Mouse (Mus musculus) heart, adult 2 months (tissue): Measurements from ENCODE around the gene Rhd. TPM values are rescaled to one million over a fixed set of nuclear protein-coding genes. Genes with fewer than 3 reads are reported as not detected.

Source experiments
- DNase-seq, 2 experiments: peaks; one replicate each; pipeline ENCODE4 v3.0.0; 2021
- H3K27ac ChIP-seq: fragments of 200-600 bp; 2 replicates; pipeline ENCODE4 v1.8.1; 2022
- H3K27me3 ChIP-seq: fragments of 200-500 bp; 2 replicates; pipeline ENCODE4 v1.6.1; 2012; ENCODE audit warnings: mild to moderate bottlenecking, low read length, inconsistent platforms, mixed read lengths; ENCODE audit not compliant: control insufficient read depth, insufficient read depth
- H3K36me3 ChIP-seq: fragments of 200-500 bp; 2 replicates; pipeline ENCODE4 v1.6.1; 2012; ENCODE audit warnings: low read length, inconsistent platforms; ENCODE audit not compliant: control insufficient read depth, insufficient read depth
- H3K4me1 ChIP-seq: fragments of 200-500 bp; 2 replicates; pipeline ENCODE4 v1.6.1; 2011; ENCODE audit warnings: low read length; ENCODE audit not compliant: control insufficient read depth, insufficient read depth
- H3K4me3 ChIP-seq: fragments of 200-600 bp; 2 replicates; pipeline ENCODE4 v1.8.1; 2022
- H3K79me2 ChIP-seq: fragments of 200-500 bp; replicated peaks from 2 replicates; pipeline ENCODE4 v1.6.1; 2012; ENCODE audit warnings: mild to moderate bottlenecking, inconsistent platforms, low read length, moderate library complexity, mixed read lengths; ENCODE audit not compliant: control insufficient read depth, insufficient read depth
- H3K9ac ChIP-seq: fragments of 200-500 bp; 2 replicates; pipeline ENCODE4 v1.6.1; 2012; ENCODE audit warnings: low read depth, mild to moderate bottlenecking, control low read depth, inconsistent platforms, low read length, mixed read lengths
- CTCF ChIP-seq: fragments of 200-600 bp; IDR thresholded peaks from 2 replicates; pipeline ENCODE4 v1.8.1; 2022; ENCODE audit warnings: antibody characterized with exemption, mild to moderate bottlenecking, moderate library complexity
- EP300 ChIP-seq: fragments of 200-500 bp; IDR thresholded peaks from 2 replicates; pipeline ENCODE4 v1.6.1; 2011; ENCODE audit warnings: low read depth, low read length, control low read depth; ENCODE audit not compliant: insufficient read depth
- POLR2A ChIP-seq: fragments of 200-500 bp; IDR thresholded peaks from 2 replicates; pipeline ENCODE4 v1.6.1; 2011; ENCODE audit warnings: mild to moderate bottlenecking, low read depth, low read length, control low read depth; ENCODE audit not compliant: insufficient read depth
- WGBS: fragments of 180-500 bp; shearing (Covaris S2); methylation state at CpG from one replicate; pipeline ENCODE4 v1.1.7; 2018; 5-methylcytosine and 5-hydroxymethylcytosine counted together
- intact Hi-C: fragments of 180-260 bp; cut with DNase I; formaldehyde crosslinking; loops from one replicate; pipeline ENCODE4 v1.15.1; 2025
- polyA plus RNA-seq: library from polyadenylated mRNA; depleted of rRNA; stranded (reverse); fragments of >200 nt; gene quantifications from 2 replicates; pipeline ENCODE4 v1.2.3, GENCODE M21; 2012
- total RNA-seq, 2 experiments: library from RNA; stranded (reverse); gene quantifications; 2 replicates each; pipeline ENCODE4 v1.2.3; 2021

The Rhd gene
- total and polyA plus RNA-seq, 3 experiments = 3.2 to 6.0 (median 5.7) TPM

- peak overlapping the region; percentile 99 for H3K9ac ChIP-seq
- no peak for TF ChIP-seq EP300
- TF ChIP-seq CTCF = no peak
- TF ChIP-seq POLR2A = no peak
- peak overlapping the region; percentile 94 for H3K27ac ChIP-seq
- H3K4me3 ChIP-seq = peak overlapping the region; percentile 85
- no peak for DNase-seq
- H3K36me3 ChIP-seq = peaks cover 4% of the 10 kb centered on the region; the same call in 1 of the 2 replicates
- H3K27me3 ChIP-seq = no peaks in the 10 kb centered on the region
- H3K79me2 ChIP-seq = no peaks in the 10 kb centered on the region; the same call in none of the 2 replicates
- intact Hi-C loops = loop anchor here (2.0 kb wide), 1 partner anchor 17 kb away; the partner anchor contains the start of gene Syf2
- H3K4me1 ChIP-seq = peaks cover 11% of the 10 kb centered on the region
- WGBS = 1% methylated on average over 43 of the region's 43 CpGs
These were observed 50.0 kb downstream of the Rhd start for GRCm38 (mm10) chr4:134914122-134914863.

DNA sequence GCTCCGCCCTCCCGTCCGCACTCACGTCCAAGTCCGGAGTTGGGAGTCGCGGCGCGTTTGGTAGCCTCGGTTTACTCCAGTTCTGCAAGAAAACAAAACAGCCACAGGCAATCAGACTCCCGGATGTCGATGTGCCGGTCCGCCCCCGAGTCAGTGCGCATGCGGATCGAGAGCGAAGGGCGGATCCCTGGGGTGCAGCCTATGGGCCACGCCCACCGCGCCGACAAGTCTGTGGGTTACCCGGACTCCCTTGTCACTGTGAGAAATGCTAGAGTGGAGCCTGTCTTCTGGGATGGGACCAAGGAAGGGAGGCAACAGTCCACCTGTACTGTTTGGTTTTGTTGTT lies 50.5 kb downstream of the Rhd start, which contains the start of gene Tmem50a:
Tmem50a (minus strand) TSS at position 161 of the 346 bp plus-strand sequence.
- peak; percentile 96 for DNase-seq
- Histone ChIP-seq H3K27me3 (no peaks in the 10 kb centered on the region), H3K9ac (peak within 1 kb of the TSS; percentile 99), H3K79me2 (no peaks in the 10 kb centered on the region; the same call in none of the 2 replicates), H3K4me3 (peak within 1 kb of the TSS; percentile 85), H3K4me1 (peaks cover 11% of the 10 kb centered on the region), H3K36me3 (peaks cover 4% of the 10 kb centered on the region; the same call in 1 of the 2 replicates), H3K27ac (peak within 1 kb of the TSS; percentile 94)
- TF ChIP-seq EP300 (0 out of 2 replicates have a peak, but pooled peaks have one; percentile 51), CTCF (no peak), POLR2A (peak; percentile 91)
- intact Hi-C loops = loop anchor here (2.0 kb wide), 1 partner anchor 16 kb away; the partner anchor contains the start of gene Syf2
- WGBS = 1% methylated on average over 25 of the region's 25 CpGs

DNA sequence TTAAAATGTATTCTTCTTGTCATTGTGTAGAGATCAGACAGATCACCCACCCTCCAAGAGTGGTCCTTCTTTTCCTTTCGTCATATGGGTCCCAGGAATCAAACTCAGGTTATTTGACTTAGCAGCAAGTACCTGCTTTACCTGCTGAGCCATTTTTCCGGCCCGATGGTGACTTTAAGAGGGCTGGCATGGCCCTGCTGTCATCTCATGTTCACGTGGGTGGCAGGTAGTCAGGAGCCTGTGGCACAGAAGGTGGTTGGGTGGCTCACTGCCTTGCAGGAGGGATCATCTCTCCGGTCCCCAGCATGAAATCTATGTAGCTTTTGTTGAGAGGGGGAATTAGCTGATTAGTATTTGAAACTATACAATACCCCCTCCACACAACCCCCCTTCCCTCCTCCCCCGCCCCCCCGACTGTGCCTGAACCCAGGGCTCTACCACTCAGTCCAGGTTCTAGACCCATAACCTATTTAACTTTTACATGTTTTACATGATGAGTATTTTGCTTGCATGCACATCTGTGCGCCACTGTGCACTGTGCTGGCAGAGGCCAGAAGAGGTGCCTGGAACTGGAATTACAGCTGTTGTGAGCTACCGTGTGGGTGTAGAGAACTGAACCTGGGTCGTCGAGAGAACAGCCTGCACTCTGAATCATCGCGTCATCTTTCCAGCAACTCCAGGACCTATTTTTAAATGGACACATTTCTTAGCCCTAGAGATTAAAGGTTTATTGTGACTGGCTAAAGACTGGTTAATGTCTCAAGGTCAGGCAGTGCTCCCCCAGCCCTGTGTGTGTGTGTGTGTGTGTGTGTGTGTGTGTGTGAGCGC lies 51.1 kb downstream of the Rhd start:
- Histone ChIP-seq H3K79me2 (no peaks in the 10 kb centered on the region; the same call in none of the 2 replicates), H3K27me3 (no peaks in the 10 kb centered on the region), H3K9ac (peak overlapping the region; percentile 99), H3K4me1 (peaks cover 11% of the 10 kb centered on the region), H3K4me3 (peak overlapping the region; percentile 85), H3K36me3 (peaks cover 4% of the 10 kb centered on the region; the same call in 1 of the 2 replicates), H3K27ac (peak overlapping the region; percentile 94)
- TF ChIP-seq EP300 (no peak), CTCF (no peak)
- intact Hi-C loops = loop anchor here (2.0 kb wide), 1 partner anchor 15 kb away; the partner anchor contains the start of gene Syf2
- WGBS = 45% methylated on average over 14 of the region's 14 CpGs
- DNase-seq = no peak

GRCm38 (mm10) chr4:134917194-134917593 lies 52.9 kb downstream of the Rhd start:
- DNase-seq = no peak
- 74% methylated on average over 3 of the region's 3 CpGs for WGBS
- intact Hi-C loops = no loop called here

GRCm38 (mm10) chr4:134918381-134918780 lies 54.0 kb downstream of the Rhd start:
- Histone ChIP-seq H3K4me1 (peaks cover 10% of the 10 kb centered on the region), H3K27ac (peak overlapping the region; percentile 53), H3K4me3 (no peak overlapping the region), H3K36me3 (peaks cover 5% of the 10 kb centered on the region; the same call in 1 of the 2 replicates), H3K27me3 (no peaks in the 10 kb centered on the region), H3K79me2 (no peaks in the 10 kb centered on the region), H3K9ac (peak overlapping the region; percentile 21)
- DNase-seq = peak; percentile 77 to 80
- TF ChIP-seq POLR2A (peak; percentile 44; the same call in 1 of the 2 replicates), CTCF (no peak), EP300 (0 out of 2 replicates have a peak, but pooled peaks have one; percentile 59)
- intact Hi-C loops = no loop called here
- 4% methylated on average over 7 of the region's 7 CpGs for WGBS

More at GRCm38 (mm10) chr4:134917194-134917593, 52.9 kb downstream of the Rhd start:
- TF ChIP-seq POLR2A = no peak
- TF ChIP-seq CTCF = no peak
- no peak for TF ChIP-seq EP300
- Histone ChIP-seq H3K36me3 (peaks cover 4% of the 10 kb centered on the region; the same call in 1 of the 2 replicates), H3K27ac (no peak overlapping the region), H3K79me2 (no peaks in the 10 kb centered on the region; the same call in 1 of the 2 replicates), H3K4me1 (peaks cover 11% of the 10 kb centered on the region), H3K9ac (no peak overlapping the region), H3K27me3 (no peaks in the 10 kb centered on the region), H3K4me3 (no peak overlapping the region)
